Mouse (Mus musculus) intestine, embryonic 14.5 days (tissue): ENCODE measurements around the gene Snx27. TPM values are rescaled to one million over a fixed set of nuclear protein-coding genes. Genes with fewer than 3 reads are reported as not detected.

Source experiments
- ATAC-seq: fragments of 200-750 bp; cut with Nextera tagmentation; replicated peaks from 2 replicates; pipeline ENCODE4 v1.8.0; 2017; ENCODE audit warnings: low read depth, moderate number of reproducible peaks, moderate TSS enrichment, moderate library complexity; ENCODE audit not compliant: low FRiP score, low TSS enrichment
- DNase-seq: peaks from one replicate; pipeline ENCODE4 v3.0.0-alpha.2; 2018; ENCODE audit warnings: low spot score
- H3K27ac ChIP-seq: fragments of 300-500 bp; sonication (generic); 2 replicates; pipeline ENCODE4 v1.5.1; 2014; ENCODE audit warnings: low read depth, mild to moderate bottlenecking, control low read depth
- H3K27me3 ChIP-seq: fragments of 300-500 bp; sonication (generic); replicated peaks from 2 replicates; pipeline ENCODE4 v1.6.1; 2014; ENCODE audit warnings: low read length, control low read depth; ENCODE audit not compliant: control insufficient read depth, insufficient read depth
- H3K36me3 ChIP-seq: fragments of 300-500 bp; sonication (generic); 2 replicates; pipeline ENCODE4 v1.6.1; 2014; ENCODE audit warnings: low read length, control low read depth; ENCODE audit not compliant: control insufficient read depth, insufficient read depth
- H3K4me1 ChIP-seq: fragments of 300-500 bp; sonication (generic); replicated peaks from 2 replicates; pipeline ENCODE4 v1.6.1; 2014; ENCODE audit warnings: low read length, control low read depth, mixed read lengths; ENCODE audit not compliant: control insufficient read depth, insufficient read depth
- H3K4me2 ChIP-seq: fragments of 300-500 bp; sonication (generic); 2 replicates; pipeline ENCODE4 v1.6.1; 2014; ENCODE audit warnings: low read length
- H3K4me3 ChIP-seq: fragments of 300-500 bp; sonication (generic); 2 replicates; pipeline ENCODE4 v1.5.1; 2014; ENCODE audit warnings: low read depth, low read length, control low read depth, mixed read lengths
- H3K9ac ChIP-seq: fragments of 300-500 bp; sonication (generic); 2 replicates; pipeline ENCODE4 v1.6.1; 2014; ENCODE audit warnings: mild to moderate bottlenecking, low read length
- H3K9me3 ChIP-seq: fragments of 300-500 bp; sonication (generic); 2 replicates; pipeline ENCODE4 v1.6.1; 2016; ENCODE audit warnings: low read length, control low read depth; ENCODE audit not compliant: control insufficient read depth
- WGBS: fragments of 180-500 bp; shearing (Covaris S2); extraction: QIAGEN DNeasy Blood & Tissue Kit; methylation state at CpG from one replicate; pipeline ENCODE4 v1.1.7; 2014; 5-methylcytosine and 5-hydroxymethylcytosine counted together
- polyA plus RNA-seq: library from polyadenylated mRNA; unstranded; fragments of >200 nt; fragmentation: Nextera tagmentation; extraction: Ambion mirVana; gene quantifications from 2 replicates; pipeline ENCODE4 v1.2.1, GENCODE M21; 2014

The Snx27 gene
- polyA plus RNA-seq, 1 experiment from 2014 or later, result 28.6 TPM

GRCm38 (mm10) chr3:94465632-94466430 lies 116.7 kb downstream of the Snx27 start:
- H3K36me3 ChIP-seq, result no peaks in the 10 kb centered on the region
- DNase-seq, result no peak
- H3K4me1 ChIP-seq, result no peaks in the 10 kb centered on the region
- 71% methylated on average over 13 of the region's 13 CpGs for WGBS
- H3K27ac ChIP-seq, result no peak overlapping the region
- no peak overlapping the region for H3K4me3 ChIP-seq
- H3K4me2 ChIP-seq, result no peak overlapping the region
- no peaks in the 10 kb centered on the region for H3K9me3 ChIP-seq
- no peaks in the 10 kb centered on the region for H3K27me3 ChIP-seq
- no peak for ATAC-seq
- H3K9ac ChIP-seq, result no peak overlapping the region

DNA sequence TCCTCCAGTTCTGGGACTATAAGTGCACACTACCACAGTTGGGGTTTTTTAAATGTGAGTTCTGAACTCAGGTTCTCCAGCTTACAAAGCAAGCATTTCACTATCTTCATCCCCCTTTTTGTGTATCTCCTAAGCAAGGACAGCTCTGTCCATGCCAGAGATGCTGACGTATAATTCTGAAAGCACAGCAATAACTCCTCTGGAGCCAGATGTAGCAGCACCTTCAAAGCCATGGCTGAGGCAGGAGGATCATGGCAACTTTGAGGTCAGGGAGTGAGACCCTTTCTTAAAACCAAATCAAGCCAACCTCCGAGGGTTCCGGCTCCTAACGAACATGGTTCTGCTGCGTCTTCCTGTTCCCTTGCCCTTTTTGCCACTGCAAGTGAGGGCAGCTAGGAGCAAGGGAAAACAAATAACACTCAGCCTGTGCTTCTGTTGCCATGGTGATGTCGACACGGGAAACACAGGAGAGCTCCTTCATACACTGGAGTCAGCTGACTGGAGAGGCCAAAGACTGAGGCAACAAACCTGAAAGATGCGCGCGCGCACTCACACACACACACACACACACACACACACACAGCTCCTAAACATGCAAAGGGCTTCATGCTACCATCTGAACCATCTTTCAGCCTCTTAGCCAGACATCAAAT lies 118.5 kb downstream of the Snx27 start:
- H3K9ac ChIP-seq, result no peak overlapping the region
- H3K27ac ChIP-seq, result no peak overlapping the region
- 55% methylated on average over 11 of the region's 11 CpGs for WGBS
- H3K9me3 ChIP-seq, result no peaks in the 10 kb centered on the region
- ATAC-seq (no peak), DNase-seq (no peak)
- H3K4me3 ChIP-seq, result no peak overlapping the region
- H3K27me3 ChIP-seq, result no peaks in the 10 kb centered on the region
- H3K36me3 ChIP-seq, result no peaks in the 10 kb centered on the region
- H3K4me1 ChIP-seq, result no peaks in the 10 kb centered on the region
- no peak overlapping the region for H3K4me2 ChIP-seq

GRCm38 (mm10) chr3:94459834-94460233 lies 122.7 kb downstream of the Snx27 start:
- H3K27ac ChIP-seq, result no peak overlapping the region
- DNase-seq (no peak), ATAC-seq (no peak)
- no peak overlapping the region for H3K4me3 ChIP-seq
- no peaks in the 10 kb centered on the region for H3K27me3 ChIP-seq
- no peak overlapping the region for H3K9ac ChIP-seq
- H3K9me3 ChIP-seq, result no peaks in the 10 kb centered on the region
- H3K4me2 ChIP-seq, result no peak overlapping the region
- 88% methylated on average over 2 of the region's 2 CpGs for WGBS
- no peaks in the 10 kb centered on the region for H3K4me1 ChIP-seq
- no peaks in the 10 kb centered on the region for H3K36me3 ChIP-seq

- no peaks in the 10 kb centered on the region for H3K27me3 ChIP-seq
- no peak overlapping the region for H3K9ac ChIP-seq
- H3K36me3 ChIP-seq, result no peaks in the 10 kb centered on the region
- no peaks in the 10 kb centered on the region for H3K9me3 ChIP-seq
- no peak for DNase-seq
- 77% methylated on average over 3 of the region's 3 CpGs for WGBS
- no peak overlapping the region for H3K4me2 ChIP-seq
- no peaks in the 10 kb centered on the region for H3K4me1 ChIP-seq
- H3K4me3 ChIP-seq, result no peak overlapping the region
- ATAC-seq, result no peak
- no peak overlapping the region for H3K27ac ChIP-seq
Measured at GRCm38 (mm10) chr3:94457055-94457454, 125.5 kb downstream of the Snx27 start.

DNA sequence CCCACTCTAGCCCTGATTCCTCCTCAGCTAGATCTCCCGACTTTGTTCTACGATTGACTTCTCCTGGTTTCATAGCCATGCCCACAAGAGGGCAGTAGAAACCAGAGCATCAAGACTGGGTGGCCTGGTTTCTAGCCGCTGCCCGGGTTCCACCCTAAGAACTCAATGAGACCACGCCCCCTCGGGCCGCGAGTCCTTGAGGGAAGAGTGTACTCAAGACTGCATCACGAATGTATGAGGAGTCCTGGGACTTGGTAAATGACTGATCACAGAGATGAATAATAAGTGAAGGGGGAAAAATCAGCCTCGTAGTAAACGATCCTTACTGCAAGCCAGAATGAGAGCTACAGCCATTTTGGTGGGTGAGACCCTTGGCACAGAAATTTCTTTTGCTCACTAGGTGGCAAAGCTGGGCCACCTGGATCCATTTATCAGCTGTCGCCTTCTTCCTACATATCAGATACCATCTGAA lies 126.0 kb downstream of the Snx27 start:
- DNase-seq (peak; percentile 92), ATAC-seq (peak; percentile 85)
- Histone ChIP-seq H3K4me2 (peak overlapping the region; percentile 45), H3K27me3 (no peaks in the 10 kb centered on the region), H3K36me3 (no peaks in the 10 kb centered on the region), H3K9me3 (no peaks in the 10 kb centered on the region), H3K9ac (no peak overlapping the region), H3K4me3 (peak overlapping the region; percentile 28), H3K27ac (no peak overlapping the region), H3K4me1 (no peaks in the 10 kb centered on the region)
- WGBS, result 3% methylated on average over 12 of the region's 12 CpGs

GRCm38 (mm10) chr3:94449377-94449776 lies 133.1 kb downstream of the Snx27 start:
- no peak overlapping the region for H3K4me2 ChIP-seq
- no peak for ATAC-seq
- no peak overlapping the region for H3K9ac ChIP-seq
- no peaks in the 10 kb centered on the region for H3K27me3 ChIP-seq
- peaks cover 2% of the 10 kb centered on the region; the same call in 1 of the 2 replicates for H3K4me1 ChIP-seq
- H3K36me3 ChIP-seq, result peaks cover 46% of the 10 kb centered on the region
- 91% methylated on average over 2 of the region's 2 CpGs for WGBS
- H3K27ac ChIP-seq, result no peak overlapping the region
- no peaks in the 10 kb centered on the region for H3K9me3 ChIP-seq
- DNase-seq, result no peak
- H3K4me3 ChIP-seq, result no peak overlapping the region

Other genes starting within 250 kb of the Snx27 start
- gene Them5, start 240.6 kb downstream of the Snx27 start, polyA plus RNA-seq, result not detected in 2 replicates
- 1.1 and 1.5 TPM in 2 replicates for gene C2cd4d, start 220.3 kb downstream of the Snx27 start, polyA plus RNA-seq
- 3.8 and 4.0 TPM in 2 replicates for gene Rorc, start 209.9 kb downstream of the Snx27 start, polyA plus RNA-seq
- 0.38 and 0.52 TPM in 2 replicates for gene Lingo4, start 184.2 kb downstream of the Snx27 start, polyA plus RNA-seq
- gene Tdrkh, start 169.4 kb downstream of the Snx27 start, polyA plus RNA-seq, result 11.4 and 14.6 TPM in 2 replicates
- gene Mrpl9, start 139.4 kb downstream of the Snx27 start, polyA plus RNA-seq, result 73.2 and 76.2 TPM in 2 replicates
- gene Oaz3, start 138.8 kb downstream of the Snx27 start, polyA plus RNA-seq, result 0.26 and 0.51 TPM in 2 replicates
- gene Celf3, start 104.4 kb downstream of the Snx27 start, polyA plus RNA-seq, result 47.7 and 54.3 TPM in 2 replicates
- 8.1 and 9.3 TPM in 2 replicates for gene Riiad1, start 102.4 kb downstream of the Snx27 start, polyA plus RNA-seq
- gene Gm10972, start 60.4 kb upstream of the Snx27 start, polyA plus RNA-seq, result not detected in 2 replicates
- 10.9 and 11.0 TPM in 2 replicates for gene Tuft1, start 76.2 kb upstream of the Snx27 start, polyA plus RNA-seq
- 2.0 and 2.5 TPM in 2 replicates for gene Selenbp2, start 110.8 kb upstream of the Snx27 start, polyA plus RNA-seq
- gene Cgn, start 203.8 kb upstream of the Snx27 start, polyA plus RNA-seq, result 38.9 and 41.9 TPM in 2 replicates